Mouse (Mus musculus): Measurements from ENCODE around the gene Olfr427. TPM values are rescaled to one million over a fixed set of nuclear protein-coding genes. Genes with fewer than 3 reads are reported as not detected.
"Not testable (repeated sequence)": the region's sequence is repeated elsewhere in the genome, so short reads cannot be mapped to it uniquely, and the experiment has no call there.

The Olfr427 gene
- polyA plus RNA-seq (2015; fragmentation: Nextera tagmentation; extraction: Ambion mirVana): not detected in 2 replicates

DNA sequence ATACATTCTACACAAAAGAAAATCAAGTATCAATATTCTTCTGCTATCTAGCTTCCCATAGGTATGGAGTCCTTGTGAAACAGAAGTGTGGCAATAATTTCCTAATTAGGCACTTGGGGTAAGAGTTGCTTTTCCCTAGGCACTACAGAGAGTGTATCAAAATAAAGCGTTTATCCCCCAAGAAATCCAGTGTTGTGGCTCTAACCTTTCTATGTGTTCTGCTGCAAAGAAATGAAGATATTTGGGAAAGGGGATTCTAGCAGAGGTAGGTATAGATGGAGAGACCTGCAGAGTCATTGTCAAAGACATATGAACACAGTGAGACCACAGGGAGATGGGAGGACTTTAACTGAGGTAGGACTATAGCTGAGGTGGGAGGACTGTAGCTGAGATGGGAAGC is at the start of gene Olfr427:
Gene Olfr427, plus strand, starts transcription at position 301 of the 400 bp plus-strand sequence.
- Histone ChIP-seq H3K36me3 (no peaks in the 10 kb centered on the region), H3K4me2 (no peak within 1 kb of the TSS), H3K27me3 (no peaks in the 10 kb centered on the region), H3K4me3 (replicated peaks) (no peak within 1 kb of the TSS), H3K4me1 (replicated peaks) (no peaks in the 10 kb centered on the region), H3K9me3 (replicated peaks) (no peaks in the 10 kb centered on the region), H3K27ac (no peak within 1 kb of the TSS), H3K9ac (no peak within 1 kb of the TSS)
- DNase-seq (no peak), ATAC-seq (ENCODE audit: low read depth) (no peak)
- 61% methylated on average over 1 of the region's 1 CpGs for WGBS (ENCODE audit: insufficient replicate concordance)

DNA sequence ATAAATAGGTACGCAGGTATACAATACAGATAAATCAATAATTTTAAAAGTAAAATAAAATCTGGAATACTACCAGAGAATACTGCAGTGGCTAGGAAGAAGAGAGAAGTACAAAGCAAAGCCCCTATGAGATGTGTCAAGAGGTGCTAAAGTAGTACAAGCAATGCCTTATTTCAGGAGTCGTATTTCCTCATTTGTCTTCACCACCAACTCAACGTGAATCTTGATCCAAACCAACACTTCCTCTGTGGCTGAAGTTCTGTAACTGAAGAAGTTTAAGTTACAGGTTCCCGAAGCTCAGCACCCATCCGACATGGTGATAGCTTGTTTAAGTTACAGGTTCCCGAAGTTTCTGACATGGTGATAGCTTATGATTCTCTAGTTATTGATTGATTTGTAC is 48.5 kb upstream of the Olfr427 start:
- not testable (repeated sequence) for H3K27ac ChIP-seq; H3K4me1 ChIP-seq (replicated peaks); H3K36me3 ChIP-seq; H3K4me3 ChIP-seq (replicated peaks); H3K27me3 ChIP-seq; ATAC-seq (ENCODE audit: low read depth); H3K9me3 ChIP-seq (replicated peaks); H3K4me2 ChIP-seq; DNase-seq; H3K9ac ChIP-seq
- 43% methylated on average over 6 of the region's 6 CpGs for WGBS (ENCODE audit: insufficient replicate concordance)

DNA sequence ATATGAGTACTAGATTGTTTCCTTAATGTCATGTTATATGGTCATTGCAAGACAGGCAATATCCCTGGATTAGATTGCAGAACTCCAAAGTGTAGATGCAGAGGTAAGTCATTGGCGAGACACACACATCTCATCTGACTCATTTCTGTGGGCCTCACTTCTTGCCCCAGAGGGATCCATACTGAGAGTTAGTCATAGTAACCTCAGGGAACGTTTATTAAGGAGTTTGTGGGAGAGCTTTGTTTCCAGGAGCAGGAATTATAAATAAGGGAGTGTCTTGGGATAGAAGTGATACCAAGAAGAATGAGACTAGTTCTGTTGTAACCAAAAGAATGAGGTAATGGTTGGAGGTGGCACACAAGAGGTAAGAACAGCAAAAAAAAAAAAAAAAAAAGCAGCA is 47.8 kb upstream of the Olfr427 start, which contains the start of gene Olfr432:
Gene Olfr432, plus strand, starts transcription at position 313 of the 400 bp plus-strand sequence.
- Histone ChIP-seq H3K4me1 (replicated peaks) (no peaks in the 10 kb centered on the region), H3K27ac (no peak within 1 kb of the TSS), H3K9ac (no peak within 1 kb of the TSS), H3K27me3 (no peaks in the 10 kb centered on the region), H3K4me2 (no peak within 1 kb of the TSS), H3K4me3 (replicated peaks) (no peak within 1 kb of the TSS), H3K36me3 (no peaks in the 10 kb centered on the region), H3K9me3 (replicated peaks) (no peaks in the 10 kb centered on the region)
- DNase-seq (no peak), ATAC-seq (ENCODE audit: low read depth) (no peak)
- 33% methylated on average over 2 of the region's 2 CpGs for WGBS (ENCODE audit: insufficient replicate concordance)

DNA sequence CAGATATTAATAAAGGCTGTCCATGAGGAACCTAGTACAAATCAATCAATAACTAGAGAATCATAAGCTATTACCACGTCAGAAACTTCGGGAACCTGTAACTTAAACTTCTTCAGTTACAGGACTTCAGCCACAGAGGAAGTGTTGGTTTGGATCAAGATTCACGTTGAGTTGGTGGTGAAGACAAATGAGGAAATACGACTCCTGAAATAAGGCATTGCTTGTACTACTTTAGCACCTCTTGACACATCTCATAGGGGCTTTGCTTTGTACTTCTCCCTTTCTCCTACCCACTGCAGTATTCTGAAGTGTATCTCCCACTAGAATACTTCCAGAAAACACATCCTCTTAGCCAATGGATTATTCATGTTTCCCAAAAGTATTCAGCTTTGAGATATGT is 47.3 kb upstream of the Olfr427 start:
- not testable (repeated sequence) for H3K4me2 ChIP-seq

DNA sequence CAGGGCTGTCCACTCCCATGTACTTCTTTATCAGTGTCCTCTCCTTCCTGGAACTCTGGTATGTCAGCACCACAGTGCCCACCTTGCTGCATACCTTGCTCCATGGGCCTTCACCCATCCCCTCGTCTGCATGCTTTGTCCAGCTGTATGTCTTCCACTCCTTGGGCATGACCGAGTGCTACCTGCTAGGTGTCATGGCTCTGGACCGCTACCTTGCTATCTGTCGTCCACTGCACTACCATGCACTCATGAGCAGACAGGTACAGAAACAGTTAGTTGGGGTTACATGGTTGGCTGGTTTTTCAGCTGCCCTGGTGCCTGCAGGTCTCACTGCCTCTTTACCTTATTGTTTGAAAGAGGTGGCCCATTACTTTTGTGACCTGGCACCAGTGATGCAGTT is 46.2 kb upstream of the Olfr427 start:
- Histone ChIP-seq H3K9me3 (replicated peaks) (no peaks in the 10 kb centered on the region), H3K36me3 (no peaks in the 10 kb centered on the region), H3K27ac (no peak overlapping the region), H3K9ac (no peak overlapping the region), H3K4me3 (replicated peaks) (no peak overlapping the region), H3K4me2 (no peak overlapping the region), H3K27me3 (no peaks in the 10 kb centered on the region), H3K4me1 (replicated peaks) (no peaks in the 10 kb centered on the region)
- WGBS (ENCODE audit: insufficient replicate concordance): 68% methylated on average over 4 of the region's 4 CpGs
- DNase-seq (no peak), ATAC-seq (ENCODE audit: low read depth) (no peak)

More for the DNA sequence above, 47.3 kb upstream of the Olfr427 start:
- not testable (repeated sequence) for H3K36me3 ChIP-seq; H3K9ac ChIP-seq; H3K4me1 ChIP-seq (replicated peaks); H3K27me3 ChIP-seq; DNase-seq; H3K27ac ChIP-seq; H3K9me3 ChIP-seq (replicated peaks); H3K4me3 ChIP-seq (replicated peaks); ATAC-seq (ENCODE audit: low read depth)
- 16% methylated on average over 4 of the region's 4 CpGs for WGBS (ENCODE audit: insufficient replicate concordance)

DNA sequence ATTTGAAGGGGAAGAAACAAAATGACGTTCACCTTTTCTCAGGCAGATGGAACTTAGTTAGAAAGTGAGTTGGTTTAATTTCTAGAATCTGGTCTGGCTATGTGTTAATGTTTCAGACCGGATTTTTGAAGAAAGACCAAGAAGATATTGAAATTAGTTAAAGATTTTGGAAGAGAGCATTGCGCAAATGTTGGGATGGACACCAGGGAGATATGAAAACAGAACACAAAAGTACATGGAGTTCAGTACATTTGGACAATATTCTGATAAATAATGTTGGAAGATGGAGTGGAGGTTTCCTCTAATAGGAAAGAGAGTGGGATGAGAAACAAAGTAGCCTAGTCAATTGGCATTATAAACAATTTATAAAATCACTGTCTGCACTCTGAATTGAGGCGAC is 45.2 kb upstream of the Olfr427 start:
- H3K36me3 ChIP-seq: no peaks in the 10 kb centered on the region
- no peaks in the 10 kb centered on the region for H3K9me3 ChIP-seq (replicated peaks)
- H3K4me3 ChIP-seq (replicated peaks): no peak overlapping the region
- no peak overlapping the region for H3K27ac ChIP-seq
- H3K27me3 ChIP-seq: no peaks in the 10 kb centered on the region
- no peaks in the 10 kb centered on the region for H3K4me1 ChIP-seq (replicated peaks)
- DNase-seq (no peak), ATAC-seq (ENCODE audit: low read depth) (no peak)
- H3K4me2 ChIP-seq: no peak overlapping the region
- 62% methylated on average over 4 of the region's 4 CpGs for WGBS (ENCODE audit: insufficient replicate concordance)
- H3K9ac ChIP-seq: no peak overlapping the region

DNA sequence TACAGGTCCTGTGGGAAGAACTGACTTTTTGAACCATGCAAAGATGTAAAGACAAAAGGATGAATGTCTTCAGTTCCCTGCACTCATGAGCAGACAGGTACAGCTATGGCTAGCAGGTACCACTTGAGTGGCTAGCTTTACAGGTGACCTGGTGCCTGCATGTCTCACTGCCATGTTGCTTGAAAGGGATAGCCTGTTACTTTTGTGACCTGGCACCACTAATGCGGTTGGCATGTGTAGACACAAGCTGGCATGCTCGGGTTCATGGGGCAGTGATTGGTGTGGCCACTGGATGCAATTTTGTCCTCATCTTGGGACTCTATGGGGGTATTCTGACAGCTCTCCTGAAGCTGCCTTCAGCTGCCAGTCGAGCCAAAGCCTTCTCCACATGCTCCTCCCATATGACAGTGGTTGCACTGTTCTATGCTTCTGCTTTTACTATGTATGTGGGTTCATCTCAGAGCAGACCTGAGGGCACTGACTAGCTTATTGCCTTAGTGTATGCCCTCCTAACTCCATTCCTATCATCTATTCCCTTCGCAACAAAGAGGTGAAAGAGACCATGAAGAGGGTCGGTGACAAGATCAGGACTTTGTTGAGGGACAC is 44.7 kb upstream of the Olfr427 start:
- ATAC-seq (ENCODE audit: low read depth) (no peak), DNase-seq (no peak)
- H3K27ac ChIP-seq: no peak overlapping the region
- H3K9ac ChIP-seq: no peak overlapping the region
- H3K4me3 ChIP-seq (replicated peaks): no peak overlapping the region
- no peak overlapping the region for H3K4me2 ChIP-seq
- H3K4me1 ChIP-seq (replicated peaks): no peaks in the 10 kb centered on the region
- H3K36me3 ChIP-seq: no peaks in the 10 kb centered on the region
- no peaks in the 10 kb centered on the region for H3K9me3 ChIP-seq (replicated peaks)
- no peaks in the 10 kb centered on the region for H3K27me3 ChIP-seq
- 52% methylated on average over 5 of the region's 5 CpGs for WGBS (ENCODE audit: insufficient replicate concordance)

DNA sequence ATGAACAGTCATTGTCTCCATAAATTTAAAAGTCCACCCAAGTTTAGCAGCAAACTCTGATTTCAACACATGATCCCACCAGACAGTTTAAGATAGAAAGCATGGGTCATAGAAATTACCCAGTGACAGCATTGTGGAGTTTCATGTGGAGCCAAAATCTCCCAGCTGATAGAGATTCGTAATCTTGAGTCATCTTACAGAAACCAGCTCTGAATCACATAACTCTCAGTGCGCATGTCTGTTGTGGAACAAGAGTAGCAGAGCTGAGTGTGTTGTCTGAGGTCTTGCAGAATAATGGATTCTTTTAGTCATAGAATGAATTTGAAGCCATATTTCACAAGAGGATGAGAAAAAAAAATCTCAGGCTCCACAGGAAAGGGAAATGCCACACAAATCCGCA is 43.7 kb upstream of the Olfr427 start:
- Histone ChIP-seq H3K27ac (no peak overlapping the region), H3K4me1 (replicated peaks) (no peaks in the 10 kb centered on the region), H3K4me3 (replicated peaks) (no peak overlapping the region), H3K9me3 (replicated peaks) (no peaks in the 10 kb centered on the region), H3K4me2 (no peak overlapping the region), H3K27me3 (no peaks in the 10 kb centered on the region), H3K9ac (no peak overlapping the region), H3K36me3 (no peaks in the 10 kb centered on the region)
- 60% methylated on average over 3 of the region's 3 CpGs for WGBS (ENCODE audit: insufficient replicate concordance)
- ATAC-seq (ENCODE audit: low read depth) (no peak), DNase-seq (no peak)

DNA sequence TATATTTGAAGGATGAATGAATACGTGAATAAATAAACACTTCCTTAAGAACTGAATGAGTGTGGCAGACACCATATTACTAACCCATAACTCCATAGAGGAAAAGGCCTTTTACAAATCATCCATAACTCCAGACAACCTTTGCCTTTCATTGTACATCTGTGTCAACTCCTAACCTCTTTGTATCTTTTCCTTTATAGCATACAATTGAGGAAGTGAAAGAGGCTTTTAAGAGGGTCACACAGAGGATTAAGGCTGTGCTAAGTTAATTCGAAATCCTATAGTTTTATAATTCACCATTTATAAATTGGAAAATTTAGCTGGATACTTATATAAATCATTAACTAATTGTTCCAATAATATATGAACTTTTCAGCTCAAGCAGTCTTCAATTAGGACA is 41.4 kb upstream of the Olfr427 start:
- DNase-seq (no peak), ATAC-seq (ENCODE audit: low read depth) (no peak)
- H3K27ac ChIP-seq: no peak overlapping the region
- H3K27me3 ChIP-seq: no peaks in the 10 kb centered on the region
- no peak overlapping the region for H3K4me2 ChIP-seq
- H3K9me3 ChIP-seq (replicated peaks): no peaks in the 10 kb centered on the region
- no peaks in the 10 kb centered on the region for H3K36me3 ChIP-seq
- H3K4me3 ChIP-seq (replicated peaks): no peak overlapping the region
- H3K9ac ChIP-seq: no peak overlapping the region
- WGBS (ENCODE audit: insufficient replicate concordance): 50% methylated on average over 2 of the region's 2 CpGs
- H3K4me1 ChIP-seq (replicated peaks): no peaks in the 10 kb centered on the region

DNA sequence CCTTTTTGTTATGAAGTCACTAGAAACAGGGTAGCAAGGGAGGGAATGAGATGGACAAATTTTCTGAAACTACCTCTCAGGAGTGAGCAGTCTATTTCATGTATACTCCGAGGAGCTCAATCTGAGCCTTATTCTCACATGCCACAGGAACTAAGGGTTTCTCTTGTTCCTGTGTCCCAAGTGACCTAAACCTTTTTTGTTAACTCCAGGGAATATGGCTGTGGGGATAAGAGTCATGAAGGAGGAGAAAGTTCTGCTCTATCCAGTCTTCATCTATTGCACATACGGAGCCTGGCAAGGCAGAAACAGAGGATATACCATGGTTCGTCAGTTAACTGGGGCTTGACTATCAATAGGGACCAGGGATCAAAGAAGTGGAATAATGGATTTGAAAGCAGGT is 30.4 kb upstream of the Olfr427 start, which contains the start of gene Olfr430:
Gene Olfr430, plus strand, starts transcription at position 301 of the 400 bp plus-strand sequence.
- Histone ChIP-seq H3K27me3 (no peaks in the 10 kb centered on the region), H3K9me3 (replicated peaks) (no peaks in the 10 kb centered on the region), H3K9ac (no peak within 1 kb of the TSS), H3K4me2 (no peak within 1 kb of the TSS), H3K4me1 (replicated peaks) (no peaks in the 10 kb centered on the region), H3K36me3 (no peaks in the 10 kb centered on the region), H3K27ac (no peak within 1 kb of the TSS), H3K4me3 (replicated peaks) (no peak within 1 kb of the TSS)
- ATAC-seq (ENCODE audit: low read depth) (no peak), DNase-seq (no peak)
- WGBS (ENCODE audit: insufficient replicate concordance): 69% methylated on average over 3 of the region's 3 CpGs

DNA sequence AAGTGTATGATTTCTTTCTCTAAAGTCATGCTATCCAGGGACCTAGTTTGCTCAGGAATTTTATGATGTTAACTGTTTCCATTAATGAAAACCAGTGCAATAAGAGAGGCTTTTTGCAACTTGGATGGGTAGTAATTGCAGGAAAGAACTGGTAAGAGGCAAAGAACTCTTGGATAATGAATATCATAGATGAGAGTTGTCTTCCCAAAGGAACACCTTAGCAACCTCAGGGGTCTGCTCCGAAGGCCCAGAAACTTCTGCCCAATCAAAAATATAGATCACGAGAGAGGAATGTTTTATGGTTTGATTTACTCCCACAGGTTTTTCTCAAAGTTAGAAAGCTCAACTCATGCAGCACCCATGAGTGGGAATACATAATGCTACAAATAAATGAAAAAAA is 12.7 kb upstream of the Olfr427 start, which contains the start of gene Olfr429:
Gene Olfr429, plus strand, starts transcription at position 301 of the 400 bp plus-strand sequence.
- 65% methylated on average over 2 of the region's 2 CpGs for WGBS (ENCODE audit: insufficient replicate concordance)
- ATAC-seq (ENCODE audit: low read depth): no peak
- no peaks in the 10 kb centered on the region for H3K9me3 ChIP-seq (replicated peaks)
- H3K4me3 ChIP-seq (replicated peaks): no peak within 1 kb of the TSS
- DNase-seq: no peak
- no peaks in the 10 kb centered on the region for H3K4me1 ChIP-seq (replicated peaks)
- H3K9ac ChIP-seq: no peak within 1 kb of the TSS
- no peak within 1 kb of the TSS for H3K4me2 ChIP-seq
- H3K36me3 ChIP-seq: no peaks in the 10 kb centered on the region
- H3K27me3 ChIP-seq: no peaks in the 10 kb centered on the region
- H3K27ac ChIP-seq: no peak within 1 kb of the TSS

DNA sequence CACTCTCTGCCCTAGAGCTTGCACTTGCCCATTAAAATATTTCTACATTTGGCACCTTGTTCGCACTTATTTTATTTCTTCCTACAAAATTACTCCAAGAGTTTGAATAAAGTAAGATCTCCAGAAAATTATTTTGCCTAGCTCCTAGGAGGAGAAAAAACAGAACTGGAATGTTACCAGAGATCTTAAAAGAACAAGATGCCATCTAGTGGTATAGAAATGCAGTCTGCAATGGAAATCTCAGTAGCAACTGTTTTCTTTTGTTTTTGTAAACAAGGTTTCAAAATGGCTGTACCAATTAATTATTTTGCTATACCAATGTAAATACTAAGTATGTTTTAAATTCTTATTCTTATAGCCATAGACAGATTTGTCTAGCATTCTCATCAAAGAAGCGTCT is 7.0 kb downstream of the Olfr427 start:
- H3K36me3 ChIP-seq: no peaks in the 10 kb centered on the region
- no peaks in the 10 kb centered on the region for H3K4me1 ChIP-seq (replicated peaks)
- no peak overlapping the region for H3K27ac ChIP-seq
- no peak overlapping the region for H3K4me2 ChIP-seq
- no peak for DNase-seq
- H3K9me3 ChIP-seq (replicated peaks): no peaks in the 10 kb centered on the region
- ATAC-seq (ENCODE audit: low read depth): no peak
- no peak overlapping the region for H3K9ac ChIP-seq
- 49% methylated on average over 2 of the region's 2 CpGs for WGBS (ENCODE audit: insufficient replicate concordance)
- no peak overlapping the region for H3K4me3 ChIP-seq (replicated peaks)
- H3K27me3 ChIP-seq: no peaks in the 10 kb centered on the region

All from liver, embryonic 13.5 days (tissue).